Mouse (Mus musculus): ENCODE measurements around the gene Rab11a. TPM values are rescaled to one million over a fixed set of nuclear protein-coding genes. Genes with fewer than 3 reads are reported as not detected.

Rab11a gene
- total RNA-seq (2021) = 100 to 1,000 TPM; 218 to 290 TPM
- long read RNA-seq, experiment 1, transcript Rab11a-208 (5 exons, 2,336 nt) = major isoform, 36 of 40 reads
- long read RNA-seq, experiment 1, partial matches to known transcripts = 0 of 40 reads
- long read RNA-seq, experiment 1, other reads (novel, unspliced or antisense) = 2 of 40 reads
- long read RNA-seq, experiment 2, transcript Rab11a-208 (5 exons, 2,336 nt) = major isoform, 173 of 189 reads
- long read RNA-seq, experiment 2, transcript Rab11a-204 (3 exons, 726 nt) = minor isoform, 5 of 189 reads
- long read RNA-seq, experiment 2, partial matches to known transcripts = 2 of 189 reads
- long read RNA-seq, experiment 2, other reads (novel, unspliced or antisense) = 9 of 189 reads

- peak; percentile 97 for DNase-seq (ENCODE audit: low spot score in 2 of 2)
These were observed at the start of gene Rab11a for GRCm38 (mm10) chr9:64737406-64738201. Gene Rab11a, minus strand, starts transcription at chr9:64737758.

GRCm38 (mm10) chr9:64786216-64786905, 48.8 kb upstream of the Rab11a start:
- DNase-seq (ENCODE audit: low spot score in 2 of 2) = no peak

DNA sequence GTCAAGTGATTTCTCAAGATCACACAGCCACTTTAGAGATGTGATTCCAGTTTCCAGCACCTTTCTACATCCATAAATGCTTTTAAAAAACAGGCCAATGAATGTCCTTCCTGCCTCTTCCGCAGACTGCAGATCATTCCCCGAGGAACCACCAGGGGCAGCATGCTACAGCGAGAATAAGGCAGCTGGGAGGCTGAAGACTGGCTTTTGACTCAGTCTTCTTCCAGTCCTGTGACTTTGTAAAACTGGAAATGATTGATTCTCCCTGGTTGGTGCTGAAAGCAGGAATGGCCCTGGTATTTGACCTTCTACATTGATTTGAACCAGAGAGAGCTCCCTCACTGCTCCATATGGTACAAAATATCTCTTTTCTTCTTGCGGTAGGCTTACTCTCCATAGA, 47.3 kb upstream of the Rab11a start:
- DNase-seq (ENCODE audit: low spot score in 2 of 2) = peak; percentile 71 to 73

DNA sequence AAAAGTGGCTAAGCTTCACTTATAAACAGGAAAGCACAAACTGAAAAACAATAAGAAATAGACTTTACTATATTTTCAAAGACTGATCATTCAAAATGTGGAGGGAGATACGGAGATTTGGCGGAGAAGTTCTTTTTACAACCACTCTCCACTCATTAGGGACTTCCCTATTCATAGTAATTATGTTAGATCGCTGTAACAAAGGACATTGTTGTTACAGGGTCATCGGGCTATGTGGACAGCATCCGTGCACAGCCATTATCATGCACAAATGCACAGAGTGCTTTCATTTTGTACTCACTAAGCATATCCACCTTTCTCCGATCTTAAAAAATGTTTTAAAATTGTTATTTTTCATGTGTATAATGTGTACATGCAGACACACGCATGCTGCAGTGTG, 46.0 kb upstream of the Rab11a start:
- DNase-seq (ENCODE audit: low spot score in 2 of 2) = no peak

DNA sequence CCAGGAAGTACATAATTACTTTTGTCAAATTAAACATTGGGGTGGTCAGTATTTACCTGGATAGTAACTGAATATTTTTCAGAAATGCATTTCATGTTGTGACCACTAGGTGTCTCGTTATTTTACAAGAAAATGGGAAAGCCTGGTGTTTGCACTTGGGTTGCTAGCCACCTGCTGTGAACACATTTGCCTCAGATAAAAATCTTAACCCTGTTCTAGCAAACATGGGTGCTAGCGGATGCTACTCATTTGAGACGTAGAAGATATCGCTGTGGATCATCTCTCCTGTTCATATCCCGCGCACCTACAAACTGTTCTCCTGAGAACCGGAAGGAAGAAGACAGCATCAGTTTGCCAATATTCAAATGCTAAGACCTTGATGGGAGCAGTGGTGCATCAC, 42.1 kb upstream of the Rab11a start:
- no peak for DNase-seq (ENCODE audit: low spot score in 2 of 2)

- no peak for DNase-seq (ENCODE audit: low spot score in 2 of 2)
These were observed 40.6 kb upstream of the Rab11a start for GRCm38 (mm10) chr9:64778151-64778550.

- no peak for DNase-seq (ENCODE audit: low spot score in 2 of 2)
These were observed 40.0 kb upstream of the Rab11a start for GRCm38 (mm10) chr9:64777441-64777987.

DNA sequence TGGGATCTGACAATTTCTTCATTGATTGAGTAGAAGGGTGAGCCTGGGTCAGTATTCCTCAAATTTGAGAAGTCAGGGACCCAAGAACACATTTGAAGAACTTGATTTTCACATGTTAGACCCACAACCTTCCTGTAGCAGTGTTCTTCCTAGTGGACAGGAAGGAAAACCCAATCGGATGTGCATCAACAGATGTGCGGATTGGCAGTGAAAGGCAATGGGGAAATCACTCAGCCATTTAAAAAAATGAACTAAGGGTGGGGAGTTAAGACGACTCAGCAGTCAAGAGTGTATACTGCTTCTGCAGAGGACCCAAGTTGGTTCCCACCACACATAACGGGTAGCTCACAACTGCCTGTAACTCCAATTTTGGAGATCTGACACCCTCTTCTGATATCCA, 37.9 kb upstream of the Rab11a start:
- no peak for DNase-seq (ENCODE audit: low spot score in 2 of 2)

- no peak for DNase-seq (ENCODE audit: low spot score in 2 of 2)
These were observed 37.3 kb upstream of the Rab11a start for GRCm38 (mm10) chr9:64774883-64775282.

DNA sequence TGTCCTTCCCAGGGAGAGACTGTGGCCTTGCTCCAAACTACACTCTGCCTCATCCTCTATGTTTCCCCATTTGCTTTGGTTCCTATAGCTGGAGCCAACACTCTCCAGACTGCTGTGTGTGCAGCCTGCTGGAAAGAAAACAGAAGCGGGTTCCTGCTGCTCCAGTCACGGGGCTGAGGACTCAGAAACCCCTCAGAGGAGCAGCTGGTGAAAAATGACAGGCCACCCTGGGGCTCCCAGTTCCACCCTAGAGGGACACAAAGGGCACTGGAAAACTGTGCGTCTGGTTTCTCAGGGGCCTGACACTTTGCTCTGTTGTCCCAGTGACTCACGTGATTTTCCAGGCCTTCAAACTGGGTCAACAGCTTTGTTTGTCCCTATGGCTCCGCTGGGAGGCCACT, 36.9 kb upstream of the Rab11a start:
- no peak for DNase-seq (ENCODE audit: low spot score in 2 of 2)

DNA sequence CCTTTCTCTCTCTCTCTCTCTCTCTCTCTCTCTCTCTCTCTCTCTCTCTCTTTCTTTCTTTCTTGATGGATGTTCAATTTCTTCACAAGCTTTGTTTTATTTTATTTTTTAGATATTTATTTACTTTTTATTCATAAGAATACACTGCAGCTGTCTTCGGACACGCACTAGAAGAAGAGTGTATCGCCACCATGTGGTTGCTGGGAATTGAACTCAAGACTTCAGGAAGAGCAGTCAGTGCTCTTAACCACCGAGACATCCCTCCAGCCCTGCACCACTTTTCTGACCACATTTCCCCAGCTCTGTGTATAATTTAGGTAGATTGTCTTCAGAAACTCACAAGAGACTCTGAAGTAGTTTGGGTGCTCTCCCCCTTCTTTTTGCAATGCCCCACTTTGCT, 36.4 kb upstream of the Rab11a start:
- no peak for DNase-seq (ENCODE audit: low spot score in 2 of 2)

- DNase-seq (ENCODE audit: low spot score in 2 of 2) = no peak
These were observed 35.7 kb upstream of the Rab11a start for GRCm38 (mm10) chr9:64773254-64773653.

GRCm38 (mm10) chr9:64771236-64771635, 33.7 kb upstream of the Rab11a start:
- peak; percentile 55 to 60 for DNase-seq (ENCODE audit: low spot score in 2 of 2)

DNA sequence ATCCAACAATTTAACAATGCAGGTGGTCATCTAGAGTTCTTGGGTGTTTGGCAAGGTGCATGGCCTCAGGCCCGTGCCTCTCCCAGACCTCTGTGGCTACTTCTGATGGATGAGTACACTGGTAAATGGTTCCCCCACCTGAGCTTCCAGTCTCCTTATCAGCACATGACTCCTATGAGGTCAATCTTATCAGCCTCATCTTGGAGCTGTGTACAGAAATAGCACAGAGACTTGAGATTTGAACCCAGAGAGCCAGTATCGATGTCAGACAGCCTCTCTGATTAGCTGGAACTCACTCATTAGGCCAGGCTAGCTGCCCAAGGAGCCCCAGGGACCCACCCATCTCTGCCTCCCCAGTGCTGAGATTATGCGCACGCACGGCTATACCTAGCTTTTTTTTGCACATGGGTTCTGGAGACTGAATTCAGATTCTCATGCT, 32.9 kb upstream of the Rab11a start:
- no peak for DNase-seq (ENCODE audit: low spot score in 2 of 2)

DNA sequence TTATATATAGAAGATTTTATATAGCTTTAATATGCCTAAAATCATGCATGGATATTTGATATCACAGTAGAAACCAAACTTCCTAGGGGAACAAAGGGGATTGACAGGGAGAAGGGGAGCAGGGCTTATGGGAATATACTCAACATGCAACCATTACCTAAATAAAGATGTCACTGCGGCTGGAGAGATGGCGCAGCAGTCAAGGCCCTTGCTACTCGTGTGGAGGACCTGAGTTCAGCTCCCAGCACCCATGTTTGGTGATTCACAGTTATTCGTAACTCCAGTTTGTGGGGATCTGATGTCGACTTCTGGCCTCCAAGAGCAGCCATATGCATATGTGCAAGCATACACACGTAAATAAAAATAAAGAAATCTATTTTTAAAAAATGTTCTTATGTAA, 32.4 kb upstream of the Rab11a start:
- no peak for DNase-seq (ENCODE audit: low spot score in 2 of 2)

DNA sequence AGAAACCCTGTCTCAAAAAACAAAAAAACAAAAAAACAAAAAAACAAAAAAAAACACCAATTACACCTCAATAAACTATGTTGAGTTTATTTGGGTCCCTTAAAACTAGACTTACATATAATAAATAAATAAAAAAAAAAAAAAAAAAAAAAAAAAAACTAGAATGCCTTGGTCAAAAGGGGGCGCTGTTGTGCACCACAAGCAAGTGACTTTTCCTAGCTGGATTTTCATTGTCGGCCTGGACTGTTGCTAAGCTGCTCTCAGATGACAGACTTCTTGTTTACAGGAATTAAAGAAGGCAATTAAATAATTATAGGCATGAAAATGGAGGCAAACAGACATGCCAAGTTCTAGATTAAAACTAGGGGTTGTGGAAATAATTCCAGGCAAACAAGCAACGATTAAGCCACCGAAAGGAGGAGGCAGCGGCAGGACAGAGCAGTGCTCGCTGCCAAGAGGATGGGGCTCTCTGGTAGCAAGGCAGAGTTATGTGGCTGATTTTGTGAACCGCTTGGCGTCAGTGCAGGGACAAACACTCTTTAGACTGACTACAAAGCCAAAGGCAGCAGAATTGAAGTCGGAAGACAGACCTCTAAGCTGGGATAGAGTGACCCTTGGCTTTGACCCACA, 31.6 kb upstream of the Rab11a start:
- DNase-seq (ENCODE audit: low spot score in 2 of 2) = peak; percentile 28 to 40

DNA sequence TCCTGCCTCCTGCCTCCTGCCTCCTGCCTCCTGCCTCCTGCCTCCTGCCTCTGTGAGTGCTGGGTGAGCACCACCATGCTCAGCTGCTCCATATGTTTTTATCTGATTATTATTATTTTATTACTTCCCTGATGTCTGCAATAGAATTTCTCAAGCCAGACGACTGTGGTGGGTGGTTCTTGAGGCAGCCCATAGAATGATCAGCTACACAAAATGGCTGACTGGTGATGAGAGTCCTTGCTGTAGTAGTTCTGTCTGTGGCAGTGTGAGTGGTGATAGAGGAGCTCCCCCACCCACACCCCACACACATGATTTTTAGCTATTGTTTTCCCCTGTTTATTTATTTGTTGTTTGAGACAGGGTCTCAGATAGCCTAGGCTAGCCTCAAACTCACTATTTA, 30.2 kb upstream of the Rab11a start:
- no peak for DNase-seq (ENCODE audit: low spot score in 2 of 2)

GRCm38 (mm10) chr9:64766136-64766535, 28.6 kb upstream of the Rab11a start:
- DNase-seq (ENCODE audit: low spot score in 2 of 2) = no peak

DNA sequence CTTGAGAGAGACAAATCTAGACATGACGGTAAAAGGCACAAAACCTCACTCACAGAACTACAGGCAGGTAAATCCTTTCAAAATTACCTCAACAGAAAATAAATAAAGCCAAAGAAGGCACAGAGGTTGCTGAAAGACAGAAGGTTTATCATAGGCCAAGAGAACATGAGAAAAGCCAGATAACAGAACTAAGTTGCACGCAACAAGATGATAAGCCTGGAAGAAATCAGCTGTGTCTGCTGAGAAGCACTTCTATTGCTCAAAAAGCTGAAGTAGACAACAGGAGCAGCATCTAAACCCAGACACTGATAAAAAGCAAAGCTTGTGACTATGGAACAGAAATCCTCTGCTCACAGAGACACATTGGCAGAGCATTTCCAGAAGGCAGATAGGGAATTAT, 27.3 kb upstream of the Rab11a start:
- no peak for DNase-seq (ENCODE audit: low spot score in 2 of 2)

- DNase-seq (ENCODE audit: low spot score in 2 of 2) = no peak
These were observed 20.5 kb upstream of the Rab11a start for GRCm38 (mm10) chr9:64758052-64758451.

GRCm38 (mm10) chr9:64752575-64752974, 15.0 kb upstream of the Rab11a start:
- DNase-seq (ENCODE audit: low spot score in 2 of 2) = no peak
